Mouse (Mus musculus) kidney, adult 2 months (tissue): Measurements from ENCODE around the gene Dph1.

Experiments used
- CTCF ChIP-seq: fragments of 200-500 bp; conservative IDR thresholded peaks from 2 replicates; pipeline ENCODE4 v1.5.1; 2011; ENCODE audit warnings: low read depth, mild to moderate bottlenecking, control low read depth, low read length, moderate library complexity, mixed read lengths; ENCODE audit not compliant: insufficient read depth, insufficient read length
- POLR2A ChIP-seq: fragments of 200-500 bp; IDR thresholded peaks from one replicate; pipeline ENCODE4 v1.6.1; 2011; ENCODE audit warnings: low read depth, low read length, control low read depth

DNA sequence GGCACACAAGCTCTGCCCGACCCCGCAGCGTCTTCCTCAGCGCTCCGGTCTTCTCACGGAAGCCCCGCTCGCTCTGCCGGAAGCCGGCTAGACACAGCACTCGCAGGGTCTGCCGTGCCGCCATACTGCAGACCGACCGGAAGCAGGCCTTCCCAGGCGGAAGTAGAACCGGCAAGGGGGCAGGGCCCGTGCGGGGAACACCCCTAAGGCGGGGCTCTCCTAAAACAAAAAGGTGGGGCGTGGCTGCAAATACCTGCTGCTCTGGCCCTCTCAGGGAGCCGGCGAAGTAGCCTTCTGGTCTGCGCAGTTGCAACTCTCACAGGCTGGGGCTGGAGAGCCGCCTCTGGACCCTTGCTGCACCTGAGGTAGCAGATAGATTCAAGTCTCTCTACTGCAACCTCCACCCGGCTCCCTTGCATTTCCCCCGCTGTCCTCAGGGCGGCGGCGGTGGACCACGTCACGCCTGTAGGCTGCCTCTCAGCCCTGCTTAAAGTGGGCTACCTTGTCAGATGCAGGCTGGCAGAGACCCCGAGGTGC, 12.3 kb downstream of the Dph1 start, which contains the start of gene Ovca2:
- TF ChIP-seq CTCF = peak; percentile 83
- peak; percentile 48 for TF ChIP-seq POLR2A
